Mouse (Mus musculus): ENCODE measurements at regions not wholly inside any gene's neighbourhood (a gene's known extent, or its start where the extent isn't known, plus 50 kb on each side); places are given as distances from the start of the nearest gene placed in this dataset.

- no peaks in the 10 kb centered on the region for H3K36me3 ChIP-seq (replicated peaks)
- H3K4me3 ChIP-seq (replicated peaks) = no peak overlapping the region
- no peak overlapping the region for H3K9ac ChIP-seq
- 75% methylated on average over 5 of the region's 5 CpGs for WGBS
- ATAC-seq (ENCODE audit: low FRiP score) = no peak
- H3K4me1 ChIP-seq = peaks cover 11% of the 10 kb centered on the region
- H3K27me3 ChIP-seq = peaks cover 4% of the 10 kb centered on the region
- no peaks in the 10 kb centered on the region for H3K9me3 ChIP-seq
- H3K27ac ChIP-seq = no peak overlapping the region
- no peak overlapping the region for H3K4me2 ChIP-seq
Measured at GRCm38 (mm10) chr19:59649421-59649820, 191.2 kb downstream of the Emx2 start.

- Histone ChIP-seq H3K27ac (no peak overlapping the region), H3K4me2 (no peak overlapping the region), H3K4me1 (peaks cover 11% of the 10 kb centered on the region), H3K36me3 (replicated peaks) (no peaks in the 10 kb centered on the region), H3K27me3 (0 out of 2 replicates have a peak, but pooled peaks cover 3% of the 10 kb centered on the region), H3K9me3 (no peaks in the 10 kb centered on the region), H3K9ac (no peak overlapping the region), H3K4me3 (replicated peaks) (no peak overlapping the region)
- WGBS = 78% methylated on average over 10 of the region's 10 CpGs
- no peak for ATAC-seq (ENCODE audit: low FRiP score)
Measured at GRCm38 (mm10) chr19:59650611-59651329, 192.6 kb downstream of the Emx2 start.

DNA sequence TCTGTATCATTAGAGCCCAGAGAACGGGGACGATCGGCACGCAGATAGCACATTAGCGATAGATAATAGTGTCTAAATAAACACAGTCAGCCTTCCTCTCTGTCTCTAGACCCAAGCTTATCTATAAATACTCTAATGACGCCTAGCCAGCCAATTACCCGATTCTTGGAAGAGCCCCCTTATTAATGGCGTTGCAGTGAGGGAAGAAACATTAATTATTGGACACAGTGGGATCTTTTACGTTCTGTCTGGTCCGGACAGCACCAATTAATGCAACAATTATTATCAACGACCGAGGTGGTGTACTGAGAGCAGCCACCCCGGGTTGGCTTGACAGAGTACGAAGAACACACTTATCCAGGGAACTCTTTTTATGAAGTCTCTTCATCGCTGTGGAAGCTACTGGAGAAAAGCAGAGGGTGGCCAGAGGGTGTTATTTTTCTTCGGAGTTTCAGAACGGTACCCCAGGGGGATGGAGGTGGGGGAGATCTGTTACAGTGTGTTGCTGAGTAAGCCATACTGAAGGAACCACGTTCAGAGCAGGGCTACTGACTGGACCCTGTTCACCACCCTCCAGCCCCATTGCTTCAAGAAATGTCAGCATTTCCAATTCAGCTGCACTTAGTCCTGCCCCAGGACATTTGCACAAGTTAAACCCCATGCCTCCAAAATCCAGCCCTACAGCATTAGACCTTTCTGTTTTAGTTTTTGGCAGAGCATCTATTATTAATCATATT is 195.6 kb downstream of the Emx2 start:
- 0 out of 2 replicates have a peak overlapping the region, but pooled peaks have one; percentile 46 for H3K27ac ChIP-seq
- H3K36me3 ChIP-seq (replicated peaks) = no peaks in the 10 kb centered on the region
- H3K9ac ChIP-seq = no peak overlapping the region
- H3K4me1 ChIP-seq = peaks cover 3% of the 10 kb centered on the region
- WGBS = 36% methylated on average over 18 of the region's 18 CpGs
- H3K9me3 ChIP-seq = no peaks in the 10 kb centered on the region
- ATAC-seq (ENCODE audit: low FRiP score) = peak; percentile 27; the same call in 1 of the 2 replicates
- H3K27me3 ChIP-seq = no peaks in the 10 kb centered on the region
- no peak overlapping the region for H3K4me3 ChIP-seq (replicated peaks)
- H3K4me2 ChIP-seq = peak overlapping the region; percentile 17; the same call in 1 of the 2 replicates

GRCm38 (mm10) chr19:59655321-59655720 is 197.1 kb downstream of the Emx2 start:
- Histone ChIP-seq H3K4me1 (peaks cover 3% of the 10 kb centered on the region), H3K4me2 (no peak overlapping the region), H3K9ac (no peak overlapping the region), H3K9me3 (no peaks in the 10 kb centered on the region), H3K27me3 (no peaks in the 10 kb centered on the region), H3K27ac (no peak overlapping the region), H3K4me3 (replicated peaks) (no peak overlapping the region), H3K36me3 (replicated peaks) (no peaks in the 10 kb centered on the region)
- ATAC-seq (ENCODE audit: low FRiP score) = no peak
- WGBS = 94% methylated on average over 2 of the region's 2 CpGs

GRCm38 (mm10) chr19:59669793-59670192 is 211.6 kb downstream of the Emx2 start:
- H3K4me1 ChIP-seq = no peaks in the 10 kb centered on the region
- H3K36me3 ChIP-seq (replicated peaks) = no peaks in the 10 kb centered on the region
- H3K4me2 ChIP-seq = no peak overlapping the region
- H3K27me3 ChIP-seq = no peaks in the 10 kb centered on the region
- H3K4me3 ChIP-seq (replicated peaks) = no peak overlapping the region
- no peak for ATAC-seq (ENCODE audit: low FRiP score)
- H3K9ac ChIP-seq = no peak overlapping the region
- H3K9me3 ChIP-seq = no peaks in the 10 kb centered on the region
- no peak overlapping the region for H3K27ac ChIP-seq

- no peak overlapping the region for H3K9ac ChIP-seq
- no peak overlapping the region for H3K4me2 ChIP-seq
- H3K27ac ChIP-seq = no peak overlapping the region
- no peaks in the 10 kb centered on the region for H3K36me3 ChIP-seq (replicated peaks)
- H3K4me3 ChIP-seq (replicated peaks) = no peak overlapping the region
- no peaks in the 10 kb centered on the region for H3K4me1 ChIP-seq
- no peaks in the 10 kb centered on the region for H3K9me3 ChIP-seq
- H3K27me3 ChIP-seq = peaks cover 7% of the 10 kb centered on the region; the same call in 1 of the 2 replicates
- ATAC-seq (ENCODE audit: low FRiP score) = no peak
Measured at GRCm38 (mm10) chr19:59673537-59673936, 215.4 kb downstream of the Emx2 start.

DNA sequence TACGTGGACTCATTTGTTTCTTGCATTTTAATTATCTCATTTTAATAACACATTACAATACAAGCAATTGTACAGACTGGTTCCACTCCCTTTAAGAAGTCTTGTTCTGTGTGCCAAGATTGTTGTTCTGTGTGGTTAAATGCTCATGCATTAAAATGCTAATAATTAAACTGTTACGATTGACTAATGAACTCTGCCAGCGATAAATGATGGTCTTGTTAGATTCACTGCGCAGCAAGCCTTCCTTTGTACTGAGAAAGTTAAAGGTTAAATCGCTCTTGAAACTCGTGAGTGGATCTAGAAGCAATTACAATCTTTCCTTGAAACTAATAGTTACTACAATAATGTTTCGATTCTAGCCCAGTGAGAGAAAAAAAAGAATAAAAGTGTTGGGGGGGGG is 221.0 kb downstream of the Emx2 start:
- Histone ChIP-seq H3K36me3 (replicated peaks) (no peaks in the 10 kb centered on the region), H3K4me3 (replicated peaks) (no peak overlapping the region), H3K4me2 (no peak overlapping the region), H3K27me3 (peaks cover 11% of the 10 kb centered on the region; the same call in 1 of the 2 replicates), H3K9ac (no peak overlapping the region), H3K9me3 (no peaks in the 10 kb centered on the region), H3K27ac (no peak overlapping the region), H3K4me1 (no peaks in the 10 kb centered on the region)
- no peak for ATAC-seq (ENCODE audit: low FRiP score)
- WGBS = 48% methylated on average over 7 of the region's 7 CpGs

DNA sequence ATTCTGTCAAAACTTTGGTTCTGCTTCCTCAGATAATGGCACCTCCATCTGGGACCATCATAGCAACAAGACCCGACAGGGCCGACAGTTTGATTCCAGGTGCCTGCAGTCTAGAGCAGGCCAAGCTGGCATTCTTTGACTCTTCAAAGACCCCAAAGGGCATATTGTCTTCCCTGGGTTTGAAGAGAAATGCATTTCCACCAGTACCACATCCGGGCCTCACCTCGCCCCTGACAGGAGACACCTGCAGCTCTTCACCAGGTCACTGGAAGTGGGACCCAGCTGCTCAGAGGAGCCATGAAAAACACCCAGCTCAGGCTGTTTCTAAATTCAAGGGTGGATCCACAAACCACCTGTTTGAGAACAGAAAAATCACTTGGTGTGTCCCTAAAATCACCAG is 222.2 kb downstream of the Emx2 start:
- Histone ChIP-seq H3K36me3 (replicated peaks) (no peaks in the 10 kb centered on the region), H3K4me2 (no peak overlapping the region), H3K27ac (no peak overlapping the region), H3K27me3 (peaks cover 11% of the 10 kb centered on the region; the same call in 1 of the 2 replicates), H3K9ac (no peak overlapping the region), H3K4me1 (no peaks in the 10 kb centered on the region), H3K4me3 (replicated peaks) (no peak overlapping the region), H3K9me3 (no peaks in the 10 kb centered on the region)
- ATAC-seq (ENCODE audit: low FRiP score) = no peak
- WGBS = 96% methylated on average over 4 of the region's 4 CpGs

DNA sequence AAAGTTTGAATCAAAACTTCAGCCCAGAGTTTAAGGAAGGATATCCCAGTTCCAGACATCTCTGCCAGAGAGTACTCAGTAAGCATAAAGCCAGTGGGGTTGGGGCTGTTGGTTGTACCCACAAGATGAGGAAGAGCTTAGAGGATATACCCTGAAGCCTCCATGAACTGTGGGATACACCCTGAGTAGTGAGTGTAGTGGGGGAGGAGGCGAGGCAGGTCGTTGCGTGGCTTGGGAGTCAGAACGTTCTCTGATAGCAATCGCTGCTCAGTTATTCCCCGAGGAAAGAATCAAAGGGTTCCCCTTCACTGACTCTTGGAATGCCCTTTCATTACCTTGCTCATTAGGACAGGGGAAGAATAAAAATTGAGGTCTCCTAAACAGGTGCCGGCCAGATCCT is 226.1 kb downstream of the Emx2 start:
- WGBS = 83% methylated on average over 7 of the region's 7 CpGs
- no peak for ATAC-seq (ENCODE audit: low FRiP score)
- Histone ChIP-seq H3K4me3 (replicated peaks) (no peak overlapping the region), H3K9ac (no peak overlapping the region), H3K4me1 (peaks cover 8% of the 10 kb centered on the region), H3K4me2 (no peak overlapping the region), H3K27me3 (0 out of 2 replicates have a peak, but pooled peaks cover 4% of the 10 kb centered on the region), H3K9me3 (no peaks in the 10 kb centered on the region), H3K36me3 (replicated peaks) (no peaks in the 10 kb centered on the region), H3K27ac (no peak overlapping the region)

DNA sequence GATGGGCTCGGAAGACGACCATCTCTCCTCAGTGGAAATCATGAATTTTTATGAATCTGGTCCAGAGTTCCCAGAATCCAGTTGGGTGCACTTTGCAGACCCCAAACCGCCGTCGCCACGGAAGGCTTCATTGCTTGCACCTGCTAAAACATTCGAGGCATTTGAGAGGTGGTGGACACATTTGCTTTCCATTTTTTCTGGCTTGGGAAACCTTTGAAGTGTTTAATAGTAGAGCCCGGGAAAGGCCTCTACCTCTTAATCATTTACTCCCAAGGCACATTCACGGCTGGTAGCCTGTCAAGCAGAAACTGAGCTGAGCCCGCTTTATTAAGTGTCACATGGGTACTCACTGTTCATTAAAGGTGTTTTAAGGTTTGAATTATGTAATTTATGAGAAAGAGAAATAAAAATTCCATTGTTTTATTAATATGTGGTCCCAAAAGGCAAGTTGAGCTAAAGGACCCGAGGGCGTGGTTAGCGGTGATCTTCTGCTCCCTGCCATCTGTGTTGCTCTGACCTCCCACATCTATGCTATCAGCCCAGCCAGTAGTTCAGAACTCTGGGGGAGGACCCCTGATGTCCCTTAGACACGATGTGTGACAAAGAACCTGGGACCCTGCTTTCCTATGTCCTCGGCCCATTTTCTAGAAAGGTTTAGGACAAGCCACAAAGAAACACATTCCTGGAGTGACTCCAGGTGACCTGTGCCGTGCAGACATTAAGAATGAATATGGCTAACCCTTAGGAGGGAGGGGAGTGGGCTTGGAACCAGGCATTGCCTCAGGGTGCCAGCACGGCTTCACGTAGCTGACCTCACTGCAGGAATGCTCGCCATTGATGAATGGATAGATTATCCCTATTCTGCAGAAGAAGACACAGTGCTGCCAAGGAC is 227.9 kb downstream of the Emx2 start:
- Histone ChIP-seq H3K27me3 (no peaks in the 10 kb centered on the region), H3K4me1 (peaks cover 8% of the 10 kb centered on the region), H3K9ac (no peak overlapping the region), H3K36me3 (replicated peaks) (no peaks in the 10 kb centered on the region), H3K4me2 (no peak overlapping the region), H3K9me3 (no peaks in the 10 kb centered on the region), H3K27ac (no peak overlapping the region), H3K4me3 (replicated peaks) (no peak overlapping the region)
- 63% methylated on average over 19 of the region's 19 CpGs for WGBS
- ATAC-seq (ENCODE audit: low FRiP score) = no peak

GRCm38 (mm10) chr19:59687206-59687605 is 229.0 kb downstream of the Emx2 start:
- peaks cover 8% of the 10 kb centered on the region for H3K4me1 ChIP-seq
- H3K27ac ChIP-seq = no peak overlapping the region
- ATAC-seq (ENCODE audit: low FRiP score) = no peak
- H3K9me3 ChIP-seq = no peaks in the 10 kb centered on the region
- H3K4me2 ChIP-seq = no peak overlapping the region
- no peak overlapping the region for H3K9ac ChIP-seq
- no peaks in the 10 kb centered on the region for H3K36me3 ChIP-seq (replicated peaks)
- H3K27me3 ChIP-seq = no peaks in the 10 kb centered on the region
- no peak overlapping the region for H3K4me3 ChIP-seq (replicated peaks)
- WGBS = 91% methylated on average over 7 of the region's 7 CpGs

GRCm38 (mm10) chr19:59687681-59688080 is 229.5 kb downstream of the Emx2 start:
- Histone ChIP-seq H3K4me2 (no peak overlapping the region), H3K27me3 (no peaks in the 10 kb centered on the region), H3K36me3 (replicated peaks) (no peaks in the 10 kb centered on the region), H3K27ac (no peak overlapping the region), H3K4me3 (replicated peaks) (no peak overlapping the region), H3K4me1 (peaks cover 8% of the 10 kb centered on the region), H3K9ac (no peak overlapping the region), H3K9me3 (no peaks in the 10 kb centered on the region)
- no peak for ATAC-seq (ENCODE audit: low FRiP score)
- 75% methylated on average over 1 of the region's 1 CpGs for WGBS
